Mouse (Mus musculus) ES-Bruce4 (cell line): ENCODE measurements around the gene Ext2. TPM values are rescaled to one million over a fixed set of nuclear protein-coding genes. Genes with fewer than 3 reads are reported as not detected.

Source experiments
- H3K27ac ChIP-seq: 2 replicates; pipeline ENCODE4 v1.5.1; 2012; ENCODE audit warnings: low read length, inconsistent platforms; ENCODE audit not compliant: insufficient read depth
- H3K27me3 ChIP-seq: 2 replicates; pipeline ENCODE4 v1.6.1; 2012; ENCODE audit warnings: mild to moderate bottlenecking, low read length, inconsistent platforms; ENCODE audit not compliant: control insufficient read depth, poor library complexity, insufficient read depth, severe bottlenecking
- H3K36me3 ChIP-seq: 2 replicates; pipeline ENCODE4 v1.6.1; 2012; ENCODE audit warnings: inconsistent platforms, mild to moderate bottlenecking, low read length, moderate library complexity; ENCODE audit not compliant: control insufficient read depth, poor library complexity, insufficient read depth, severe bottlenecking
- H3K4me1 ChIP-seq: one replicate; pipeline ENCODE4 v1.8.1; 2011; ENCODE audit warnings: low read length; ENCODE audit not compliant: control insufficient read depth, insufficient read depth
- H3K4me3 ChIP-seq: 2 replicates; pipeline ENCODE4 v1.5.1; 2011; ENCODE audit warnings: low read depth, mild to moderate bottlenecking, low read length
- H3K9ac ChIP-seq: 2 replicates; pipeline ENCODE4 v1.6.1; 2012; ENCODE audit warnings: low read depth, mild to moderate bottlenecking, inconsistent platforms; ENCODE audit not compliant: poor library complexity, severe bottlenecking
- H3K9me3 ChIP-seq: replicated peaks from 2 replicates; pipeline ENCODE4 v1.6.1; 2012; ENCODE audit warnings: mild to moderate bottlenecking, low read length, inconsistent platforms; ENCODE audit not compliant: control insufficient read depth, poor library complexity, insufficient read depth, severe bottlenecking
- CTCF ChIP-seq: IDR thresholded peaks from one replicate; pipeline ENCODE4 v1.8.1; 2011; ENCODE audit warnings: low read depth, low read length
- EP300 ChIP-seq: IDR thresholded peaks from 2 replicates; pipeline ENCODE4 v1.6.1; 2011; ENCODE audit warnings: low read depth, low read length; ENCODE audit not compliant: insufficient read depth
- POLR2A ChIP-seq: IDR thresholded peaks from one replicate; pipeline ENCODE4 v1.8.1; 2011; ENCODE audit warnings: low read length; ENCODE audit not compliant: insufficient read depth
- polyA plus RNA-seq: library from polyadenylated mRNA; stranded (reverse); fragments of >200 nt; gene quantifications from 2 replicates; pipeline ENCODE4 v1.2.4, GENCODE M21; 2011; ENCODE audit warnings: low read depth; ENCODE audit not compliant: missing spikeins, insufficient read depth, insufficient read length

Ext2 gene
- polyA plus RNA-seq, 1 experiment, result 32.8 TPM

DNA sequence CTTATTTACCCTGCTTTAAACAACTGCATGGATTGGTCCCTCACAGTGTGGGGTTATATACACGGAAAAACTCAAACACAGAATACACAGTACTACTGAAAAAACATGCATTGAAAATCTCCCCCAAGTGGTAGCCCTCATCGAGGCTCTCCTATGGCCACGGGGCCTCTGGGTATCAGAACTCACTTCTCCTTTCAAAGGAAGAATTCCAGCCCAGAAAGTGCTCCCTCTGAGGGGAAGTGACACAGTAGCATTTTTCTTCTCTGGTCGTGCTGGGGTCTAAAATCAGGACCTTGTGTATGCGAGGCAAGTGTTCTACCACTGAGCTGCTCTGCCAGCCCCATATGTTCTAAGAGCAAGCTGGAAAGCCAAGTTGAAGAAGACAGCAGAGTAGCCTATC lies 39.7 kb downstream of the Ext2 start:
- no peaks in the 10 kb centered on the region for H3K27me3 ChIP-seq
- H3K36me3 ChIP-seq, result no peaks in the 10 kb centered on the region
- no peak overlapping the region for H3K9ac ChIP-seq
- no peak overlapping the region for H3K4me3 ChIP-seq
- H3K4me1 ChIP-seq, result peaks cover 5% of the 10 kb centered on the region
- H3K27ac ChIP-seq, result no peak overlapping the region
- no peak for TF ChIP-seq POLR2A
- no peak for TF ChIP-seq EP300
- TF ChIP-seq CTCF, result no peak
- no peaks in the 10 kb centered on the region for H3K9me3 ChIP-seq

GRCm38 (mm10) chr2:93782156-93782555 lies 40.2 kb downstream of the Ext2 start:
- H3K27me3 ChIP-seq, result no peaks in the 10 kb centered on the region

GRCm38 (mm10) chr2:93780528-93780927 lies 41.8 kb downstream of the Ext2 start:
- Histone ChIP-seq H3K27ac (no peak overlapping the region), H3K27me3 (no peaks in the 10 kb centered on the region), H3K4me1 (peaks cover 3% of the 10 kb centered on the region), H3K9ac (no peak overlapping the region), H3K4me3 (no peak overlapping the region), H3K36me3 (no peaks in the 10 kb centered on the region), H3K9me3 (no peaks in the 10 kb centered on the region)
- TF ChIP-seq CTCF (no peak), POLR2A (no peak), EP300 (no peak)

More at GRCm38 (mm10) chr2:93782156-93782555, 40.2 kb downstream of the Ext2 start:
- Histone ChIP-seq H3K9me3 (no peaks in the 10 kb centered on the region), H3K4me3 (no peak overlapping the region), H3K27ac (no peak overlapping the region), H3K9ac (no peak overlapping the region), H3K4me1 (peaks cover 5% of the 10 kb centered on the region), H3K36me3 (no peaks in the 10 kb centered on the region)
- TF ChIP-seq CTCF (no peak), EP300 (no peak), POLR2A (no peak)

DNA sequence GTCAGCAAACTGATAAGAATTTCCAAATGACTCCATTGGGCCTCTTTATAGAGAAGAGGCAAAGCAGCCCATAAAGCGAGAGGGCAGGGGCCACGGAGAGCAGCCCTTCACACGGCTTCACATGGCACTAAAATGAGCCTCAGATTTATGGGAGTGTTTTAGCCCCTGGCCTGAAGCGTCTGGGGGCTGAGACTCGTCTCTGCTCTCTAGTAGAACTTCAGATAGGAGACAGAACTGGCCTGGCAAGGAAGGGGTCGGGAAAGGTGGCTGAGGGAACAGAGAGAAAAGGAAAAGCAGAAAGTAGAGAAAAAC lies 42.5 kb downstream of the Ext2 start:
- TF ChIP-seq EP300, result no peak
- no peak for TF ChIP-seq CTCF
- no peak for TF ChIP-seq POLR2A
- Histone ChIP-seq H3K4me3 (no peak overlapping the region), H3K4me1 (peaks cover 1% of the 10 kb centered on the region), H3K27ac (no peak overlapping the region), H3K9me3 (no peaks in the 10 kb centered on the region), H3K27me3 (no peaks in the 10 kb centered on the region), H3K36me3 (no peaks in the 10 kb centered on the region), H3K9ac (no peak overlapping the region)

DNA sequence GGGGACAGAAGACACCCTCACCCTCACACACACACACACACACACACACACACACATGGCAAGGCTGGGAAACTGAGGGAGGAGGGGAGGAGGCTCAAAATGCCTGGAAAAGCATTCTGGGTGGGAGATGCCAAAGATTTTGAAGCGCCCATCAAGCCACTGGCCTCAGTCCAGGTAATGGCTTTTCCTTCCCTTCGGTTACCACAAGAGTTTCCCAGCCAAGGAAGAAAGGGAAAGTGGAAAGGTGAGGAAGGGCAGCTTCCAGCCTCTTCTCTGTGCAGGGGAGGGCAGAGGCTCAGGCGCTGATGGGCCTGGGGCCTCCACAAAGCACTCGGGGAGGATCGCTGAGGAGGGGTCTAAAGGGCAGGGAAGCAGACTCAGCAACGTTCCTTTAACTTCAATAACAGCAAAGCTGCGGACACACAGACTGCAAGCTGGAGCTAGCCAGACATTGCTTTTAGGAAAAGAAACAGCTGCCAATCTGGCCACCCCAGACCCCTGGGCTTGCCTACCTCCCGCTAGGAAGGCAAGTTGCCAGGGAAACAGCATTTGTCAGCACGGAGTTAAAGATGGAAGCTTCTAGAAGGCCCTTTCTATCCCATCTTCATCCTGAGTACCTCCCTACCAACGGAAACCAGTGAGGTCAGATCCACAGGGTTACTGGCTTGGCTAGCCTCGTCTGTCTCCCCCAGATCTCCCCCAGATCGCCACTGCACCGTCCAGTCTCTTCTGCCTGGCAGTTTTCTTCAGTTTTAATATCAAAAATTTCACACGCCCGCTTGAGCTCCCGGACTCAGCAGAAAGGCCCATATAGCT lies 43.1 kb downstream of the Ext2 start:
- Histone ChIP-seq H3K9ac (no peak overlapping the region), H3K4me3 (no peak overlapping the region), H3K27me3 (no peaks in the 10 kb centered on the region), H3K36me3 (no peaks in the 10 kb centered on the region), H3K4me1 (no peaks in the 10 kb centered on the region), H3K9me3 (no peaks in the 10 kb centered on the region), H3K27ac (no peak overlapping the region)
- TF ChIP-seq CTCF, result no peak
- TF ChIP-seq EP300, result no peak
- TF ChIP-seq POLR2A, result no peak

DNA sequence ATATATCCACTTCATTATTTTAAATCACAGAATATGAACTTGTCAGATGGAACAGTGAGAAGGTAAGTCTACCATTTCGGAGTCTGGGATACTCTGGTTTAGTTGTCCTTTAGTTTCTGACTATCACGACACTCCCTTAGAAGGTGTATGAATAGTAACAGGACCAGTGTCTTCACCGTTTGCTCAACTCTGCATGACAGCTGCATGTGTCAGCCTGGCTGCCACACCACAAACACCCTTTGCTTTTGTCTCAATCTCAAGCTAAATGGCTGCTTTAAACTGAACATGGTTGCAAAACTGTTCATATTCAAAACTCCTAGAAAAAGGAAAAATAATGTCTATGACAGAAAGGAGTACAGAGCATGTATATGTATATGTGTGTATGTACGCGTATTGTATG lies 43.8 kb downstream of the Ext2 start:
- no peak overlapping the region for H3K27ac ChIP-seq
- H3K36me3 ChIP-seq, result no peaks in the 10 kb centered on the region
- H3K4me3 ChIP-seq, result no peak overlapping the region
- no peak overlapping the region for H3K9ac ChIP-seq
- H3K27me3 ChIP-seq, result no peaks in the 10 kb centered on the region
- H3K9me3 ChIP-seq, result no peaks in the 10 kb centered on the region
- no peaks in the 10 kb centered on the region for H3K4me1 ChIP-seq
- TF ChIP-seq CTCF, result no peak
- TF ChIP-seq POLR2A, result no peak
- no peak for TF ChIP-seq EP300
